Mouse (Mus musculus): ENCODE data around the gene Fkbp10.

Fkbp10 gene

DNA sequence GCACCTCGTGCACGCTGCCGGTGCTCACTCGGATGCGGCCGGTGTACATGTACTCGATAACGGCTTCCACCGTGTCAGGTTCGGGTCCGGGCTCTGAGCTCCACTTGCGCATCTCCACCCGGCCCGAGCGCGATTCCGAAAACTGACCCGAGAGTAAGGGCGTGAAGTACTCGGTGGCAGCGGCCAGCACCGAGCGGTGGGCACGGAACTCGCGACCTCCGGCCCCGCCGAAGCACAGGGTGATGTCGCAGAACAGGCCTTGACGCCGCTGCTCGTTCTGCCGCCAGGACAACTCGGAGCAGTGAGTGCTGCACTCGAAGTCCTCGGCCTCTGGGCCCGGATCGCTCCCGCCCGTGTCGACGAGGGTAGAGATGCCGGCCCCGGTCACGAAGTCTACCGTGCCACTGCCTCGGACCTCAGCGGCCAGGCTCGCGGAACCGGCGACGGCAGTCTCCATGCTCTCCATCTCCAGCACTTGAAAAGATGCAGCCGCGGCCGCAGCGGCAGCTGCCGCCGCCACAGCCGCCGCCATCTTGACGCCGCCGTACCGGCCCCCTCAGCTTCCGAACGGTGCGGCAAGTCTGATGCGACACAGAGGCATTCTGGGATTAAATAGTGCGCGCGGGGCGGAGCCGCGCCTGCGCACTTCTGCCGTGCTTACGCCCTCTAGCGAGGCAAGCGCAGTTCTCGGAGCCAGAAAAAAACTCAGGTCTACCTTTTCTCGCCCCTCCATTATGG lies 56.9 kb downstream of the Fkbp10 start, which contains the start of gene Klhl11:
Gene Klhl11 (minus strand): TSS at position 545 of the 738 bp plus-strand sequence.
- peak; percentile 94 to 95 for DNase-seq

DNA sequence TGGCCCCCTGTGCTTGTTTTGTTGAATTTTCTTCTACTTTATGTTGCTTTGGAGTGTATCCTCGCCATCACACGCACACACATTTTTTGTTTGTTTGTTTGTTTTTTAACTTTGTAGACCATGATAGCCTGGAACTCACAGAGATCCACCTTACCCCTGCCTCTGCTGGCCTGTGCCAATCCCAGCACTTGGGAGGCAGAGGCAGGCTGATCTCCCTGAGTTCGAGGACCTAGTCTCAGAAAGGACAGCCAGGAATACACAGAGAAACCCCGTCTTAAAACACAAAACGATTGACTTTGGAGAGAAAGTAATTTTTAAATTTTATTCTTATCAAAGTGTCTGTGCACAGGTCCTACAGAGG lies 57.4 kb downstream of the Fkbp10 start:
- no peak for DNase-seq
